Mouse (Mus musculus) cerebellum, adult 11-12 months (tissue): Measurements from ENCODE around the gene U2surp.

Experiments
- DNase-seq: peaks from one replicate; pipeline ENCODE4 v3.0.0; 2022

Gene U2surp

GRCm38 (mm10) chr9:95451931-95452330, 59.9 kb downstream of the U2surp start:
- no peak for DNase-seq

GRCm38 (mm10) chr9:95450586-95450985, 61.2 kb downstream of the U2surp start:
- DNase-seq, result no peak

- DNase-seq, result no peak
These were observed 69.5 kb downstream of the U2surp start for GRCm38 (mm10) chr9:95442321-95442731.

GRCm38 (mm10) chr9:95437883-95438282, 73.9 kb downstream of the U2surp start:
- DNase-seq, result no peak

GRCm38 (mm10) chr9:95436294-95436613, 75.5 kb downstream of the U2surp start:
- no peak for DNase-seq

GRCm38 (mm10) chr9:95435506-95436293, 76.1 kb downstream of the U2surp start:
- DNase-seq, result no peak

GRCm38 (mm10) chr9:95428277-95428676, 83.5 kb downstream of the U2surp start:
- DNase-seq, result no peak

- DNase-seq, result no peak
These were observed 97.9 kb downstream of the U2surp start for GRCm38 (mm10) chr9:95413911-95414310.

GRCm38 (mm10) chr9:95412047-95412446, 99.7 kb downstream of the U2surp start:
- DNase-seq, result no peak

- no peak for DNase-seq
These were observed 104.1 kb downstream of the U2surp start for GRCm38 (mm10) chr9:95407586-95408220.
